Mouse (Mus musculus): ENCODE data around the gene Kcnab1. TPM values are rescaled to one million over a fixed set of nuclear protein-coding genes. Genes with fewer than 3 reads are reported as not detected.
A peak's percentile ranks its signal among the peaks of the same experiment; 100 is the strongest.

The Kcnab1 gene
- polyA plus RNA-seq (2015; fragmentation: Nextera tagmentation; extraction: Ambion mirVana) = 3.8 and 4.3 TPM in 2 replicates

- no peaks in the 10 kb centered on the region for H3K36me3 ChIP-seq (ENCODE audit: control insufficient read depth, insufficient read depth, low read length)
- H3K9me3 ChIP-seq (ENCODE audit: control insufficient read depth, low read length) = no peaks in the 10 kb centered on the region
- H3K9ac ChIP-seq (ENCODE audit: low read depth, low read length) = peak within 1 kb of the TSS; percentile 55
- H3K4me2 ChIP-seq (ENCODE audit: low read depth, low read length) = peak within 1 kb of the TSS; percentile 57
- WGBS = 2% methylated on average over 30 of the region's 30 CpGs
- peaks cover 6% of the 10 kb centered on the region; the same call in 1 of the 2 replicates for H3K4me1 ChIP-seq (ENCODE audit: control insufficient read depth, insufficient read depth, low read length)
- H3K27ac ChIP-seq (ENCODE audit: low read length) = no peak within 1 kb of the TSS
- peak; percentile 66 for ATAC-seq
- peak within 1 kb of the TSS; percentile 46 for H3K4me3 ChIP-seq (ENCODE audit: low read length)
- no peaks in the 10 kb centered on the region; the same call in 1 of the 2 replicates for H3K27me3 ChIP-seq (replicated peaks; ENCODE audit: control insufficient read depth, insufficient read depth, low read length)
Observed at GRCm38 (mm10) chr3:65108945-65109921, at the start of gene Kcnab1. Kcnab1 (plus strand) TSS chr3:65109384.

GRCm38 (mm10) chr3:65088295-65088694 lies 20.9 kb upstream of the Kcnab1 start:
- Histone ChIP-seq H3K27me3 (replicated peaks; ENCODE audit: control insufficient read depth, insufficient read depth, low read length) (no peaks in the 10 kb centered on the region), H3K4me1 (ENCODE audit: control insufficient read depth, insufficient read depth, low read length) (no peaks in the 10 kb centered on the region), H3K9me3 (ENCODE audit: control insufficient read depth, low read length) (no peaks in the 10 kb centered on the region), H3K9ac (ENCODE audit: low read depth, low read length) (no peak overlapping the region), H3K36me3 (ENCODE audit: control insufficient read depth, insufficient read depth, low read length) (no peaks in the 10 kb centered on the region), H3K4me2 (ENCODE audit: low read depth, low read length) (no peak overlapping the region), H3K27ac (ENCODE audit: low read length) (no peak overlapping the region), H3K4me3 (ENCODE audit: low read length) (no peak overlapping the region)
- WGBS = 87% methylated on average over 2 of the region's 2 CpGs
- ATAC-seq = no peak

GRCm38 (mm10) chr3:65104117-65104516 lies 5.1 kb upstream of the Kcnab1 start:
- Histone ChIP-seq H3K27me3 (replicated peaks; ENCODE audit: control insufficient read depth, insufficient read depth, low read length) (no peaks in the 10 kb centered on the region; the same call in 1 of the 2 replicates), H3K27ac (ENCODE audit: low read length) (no peak overlapping the region), H3K9ac (ENCODE audit: low read depth, low read length) (no peak overlapping the region), H3K4me3 (ENCODE audit: low read length) (no peak overlapping the region), H3K9me3 (ENCODE audit: control insufficient read depth, low read length) (no peaks in the 10 kb centered on the region), H3K36me3 (ENCODE audit: control insufficient read depth, insufficient read depth, low read length) (no peaks in the 10 kb centered on the region), H3K4me2 (ENCODE audit: low read depth, low read length) (no peak overlapping the region), H3K4me1 (ENCODE audit: control insufficient read depth, insufficient read depth, low read length) (no peaks in the 10 kb centered on the region; the same call in 1 of the 2 replicates)
- 44% methylated on average over 6 of the region's 6 CpGs for WGBS
- no peak for ATAC-seq

- ATAC-seq = no peak
- Histone ChIP-seq H3K9me3 (ENCODE audit: control insufficient read depth, low read length) (no peaks in the 10 kb centered on the region), H3K4me2 (ENCODE audit: low read depth, low read length) (peak overlapping the region; percentile 57), H3K9ac (ENCODE audit: low read depth, low read length) (0 out of 2 replicates have a peak overlapping the region, but pooled peaks have one; percentile 55), H3K27ac (ENCODE audit: low read length) (no peak overlapping the region), H3K36me3 (ENCODE audit: control insufficient read depth, insufficient read depth, low read length) (no peaks in the 10 kb centered on the region), H3K27me3 (replicated peaks; ENCODE audit: control insufficient read depth, insufficient read depth, low read length) (no peaks in the 10 kb centered on the region; the same call in 1 of the 2 replicates), H3K4me3 (ENCODE audit: low read length) (peak overlapping the region; percentile 46; the same call in 1 of the 2 replicates), H3K4me1 (ENCODE audit: control insufficient read depth, insufficient read depth, low read length) (peaks cover 6% of the 10 kb centered on the region; the same call in 1 of the 2 replicates)
- WGBS = 69% methylated on average over 9 of the region's 9 CpGs
Observed at GRCm38 (mm10) chr3:65110190-65110589, 1.0 kb downstream of the Kcnab1 start.

- Histone ChIP-seq H3K9ac (ENCODE audit: low read depth, low read length) (no peak overlapping the region), H3K27ac (ENCODE audit: low read length) (no peak overlapping the region), H3K4me2 (ENCODE audit: low read depth, low read length) (no peak overlapping the region), H3K9me3 (ENCODE audit: control insufficient read depth, low read length) (no peaks in the 10 kb centered on the region), H3K4me1 (ENCODE audit: control insufficient read depth, insufficient read depth, low read length) (peaks cover 6% of the 10 kb centered on the region; the same call in 1 of the 2 replicates), H3K4me3 (ENCODE audit: low read length) (no peak overlapping the region), H3K27me3 (replicated peaks; ENCODE audit: control insufficient read depth, insufficient read depth, low read length) (no peaks in the 10 kb centered on the region; the same call in 1 of the 2 replicates), H3K36me3 (ENCODE audit: control insufficient read depth, insufficient read depth, low read length) (no peaks in the 10 kb centered on the region)
- WGBS = 89% methylated on average over 2 of the region's 2 CpGs
- no peak for ATAC-seq
Observed at GRCm38 (mm10) chr3:65111176-65111575, 2.0 kb downstream of the Kcnab1 start.

GRCm38 (mm10) chr3:65115164-65115563 lies 6.0 kb downstream of the Kcnab1 start:
- Histone ChIP-seq H3K4me2 (ENCODE audit: low read depth, low read length) (no peak overlapping the region), H3K9me3 (ENCODE audit: control insufficient read depth, low read length) (no peaks in the 10 kb centered on the region), H3K36me3 (ENCODE audit: control insufficient read depth, insufficient read depth, low read length) (no peaks in the 10 kb centered on the region), H3K27me3 (replicated peaks; ENCODE audit: control insufficient read depth, insufficient read depth, low read length) (no peaks in the 10 kb centered on the region; the same call in 1 of the 2 replicates), H3K4me3 (ENCODE audit: low read length) (no peak overlapping the region), H3K4me1 (ENCODE audit: control insufficient read depth, insufficient read depth, low read length) (no peaks in the 10 kb centered on the region), H3K27ac (ENCODE audit: low read length) (no peak overlapping the region), H3K9ac (ENCODE audit: low read depth, low read length) (no peak overlapping the region)
- ATAC-seq = no peak
- 85% methylated on average over 6 of the region's 6 CpGs for WGBS

GRCm38 (mm10) chr3:65116958-65117357 lies 7.8 kb downstream of the Kcnab1 start:
- ATAC-seq = no peak
- no peak overlapping the region for H3K27ac ChIP-seq (ENCODE audit: low read length)
- no peak overlapping the region for H3K4me2 ChIP-seq (ENCODE audit: low read depth, low read length)
- H3K4me3 ChIP-seq (ENCODE audit: low read length) = no peak overlapping the region
- H3K27me3 ChIP-seq (replicated peaks; ENCODE audit: control insufficient read depth, insufficient read depth, low read length) = no peaks in the 10 kb centered on the region
- H3K4me1 ChIP-seq (ENCODE audit: control insufficient read depth, insufficient read depth, low read length) = no peaks in the 10 kb centered on the region
- no peaks in the 10 kb centered on the region for H3K9me3 ChIP-seq (ENCODE audit: control insufficient read depth, low read length)
- WGBS = 71% methylated on average over 3 of the region's 3 CpGs
- H3K36me3 ChIP-seq (ENCODE audit: control insufficient read depth, insufficient read depth, low read length) = no peaks in the 10 kb centered on the region
- H3K9ac ChIP-seq (ENCODE audit: low read depth, low read length) = no peak overlapping the region

- Histone ChIP-seq H3K9me3 (ENCODE audit: control insufficient read depth, low read length) (no peaks in the 10 kb centered on the region), H3K36me3 (ENCODE audit: control insufficient read depth, insufficient read depth, low read length) (no peaks in the 10 kb centered on the region), H3K4me3 (ENCODE audit: low read length) (no peak overlapping the region), H3K27ac (ENCODE audit: low read length) (no peak overlapping the region), H3K4me1 (ENCODE audit: control insufficient read depth, insufficient read depth, low read length) (no peaks in the 10 kb centered on the region), H3K4me2 (ENCODE audit: low read depth, low read length) (no peak overlapping the region), H3K27me3 (replicated peaks; ENCODE audit: control insufficient read depth, insufficient read depth, low read length) (no peaks in the 10 kb centered on the region), H3K9ac (ENCODE audit: low read depth, low read length) (no peak overlapping the region)
- 80% methylated on average over 8 of the region's 8 CpGs for WGBS
- no peak for ATAC-seq
Observed at GRCm38 (mm10) chr3:65117365-65117764, 8.2 kb downstream of the Kcnab1 start.

- H3K9ac ChIP-seq (ENCODE audit: low read depth, low read length) = no peak overlapping the region
- no peak overlapping the region for H3K27ac ChIP-seq (ENCODE audit: low read length)
- no peaks in the 10 kb centered on the region for H3K9me3 ChIP-seq (ENCODE audit: control insufficient read depth, low read length)
- H3K4me1 ChIP-seq (ENCODE audit: control insufficient read depth, insufficient read depth, low read length) = no peaks in the 10 kb centered on the region
- 58% methylated on average over 3 of the region's 3 CpGs for WGBS
- H3K36me3 ChIP-seq (ENCODE audit: control insufficient read depth, insufficient read depth, low read length) = no peaks in the 10 kb centered on the region
- H3K27me3 ChIP-seq (replicated peaks; ENCODE audit: control insufficient read depth, insufficient read depth, low read length) = no peaks in the 10 kb centered on the region
- H3K4me2 ChIP-seq (ENCODE audit: low read depth, low read length) = no peak overlapping the region
- no peak for ATAC-seq
- no peak overlapping the region for H3K4me3 ChIP-seq (ENCODE audit: low read length)
Observed at GRCm38 (mm10) chr3:65124975-65125374, 15.8 kb downstream of the Kcnab1 start.
